32 mouse cellular contexts compared by ENCODE assay signal in the genomic region with DNA sequence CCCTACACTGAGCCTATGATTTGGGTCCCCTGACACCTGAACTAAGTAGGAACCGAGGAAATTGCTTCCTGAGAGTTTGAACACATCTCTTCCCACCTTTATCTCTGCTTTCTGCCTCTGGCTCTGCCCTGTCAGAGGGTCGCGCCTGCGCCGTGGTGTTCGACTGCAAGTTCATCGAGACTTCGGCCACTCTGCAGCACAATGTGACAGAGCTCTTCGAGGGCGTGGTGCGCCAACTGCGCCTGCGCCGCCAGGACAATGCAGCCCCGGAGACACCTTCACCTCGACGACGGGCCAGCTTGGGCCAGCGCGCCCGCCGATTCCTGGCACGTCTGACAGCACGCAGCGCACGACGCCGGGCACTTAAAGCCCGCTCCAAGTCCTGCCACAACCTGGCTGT. TPM values are rescaled to one million over a fixed set of nuclear protein-coding genes. Genes with fewer than 3 reads are reported as not detected.
DNase-seq lines count a peak whose midpoint lies in the region; ATAC-seq and TF ChIP-seq lines count a peak whose summit lies in the region.
"Had no signal": no experiment of that assay in that cellular context is flagged by ENCODE, and none has a peak within 500 bp of the region (broad histone marks: within the 10 kb centered on the region; RNA-seq: fewer than 3 reads in every experiment).

No protein-coding gene starts in this region.

- TF ChIP-seq CTCF in stomach, postnatal 0 days (IDR thresholded peaks at IDR 0.05; ENCODE audit: low read depth), result no peak

- peaks cover 4% of the 10 kb centered on the region; the same call in 1 of the 2 replicates for H3K36me3 ChIP-seq in heart, embryonic 13.5 days
- H3K36me3 ChIP-seq in heart, embryonic 11.5 days (ENCODE audit: control insufficient read depth, insufficient read depth, low read length), result no peaks in the 10 kb centered on the region
- peaks cover 21% of the 10 kb centered on the region for H3K36me3 ChIP-seq in kidney, embryonic 16.5 days (ENCODE audit: insufficient read depth, low read length)
- H3K36me3 ChIP-seq in ES-E14 (ENCODE audit: control insufficient read depth, insufficient read depth, low read length, poor library complexity, severe bottlenecking), result no peaks in the 10 kb centered on the region
- no peaks in the 10 kb centered on the region for H3K36me3 ChIP-seq in stomach, postnatal 0 days (ENCODE audit: control insufficient read depth, insufficient read depth, low read length)
- H3K36me3 ChIP-seq: embryonic facial prominence, embryonic 10.5 days; forebrain, embryonic 15.5 days; hindbrain, embryonic 13.5 days; liver, embryonic 13.5 days; midbrain, embryonic 12.5 days had no signal

- peak overlapping the region; percentile 12; the same call in 1 of the 2 replicates for H3K4me2 ChIP-seq in heart, embryonic 13.5 days
- H3K4me2 ChIP-seq in heart, embryonic 11.5 days, result no peak overlapping the region
- no peak overlapping the region for H3K4me2 ChIP-seq in kidney, embryonic 16.5 days (replicated peaks; ENCODE audit: low read depth, low read length)
- no peak overlapping the region for H3K4me2 ChIP-seq in stomach, postnatal 0 days (replicated peaks; ENCODE audit: low read depth)
- H3K4me2 ChIP-seq: forebrain, embryonic 15.5 days; liver, embryonic 13.5 days; midbrain, embryonic 12.5 days had no signal

- H3K4me1 ChIP-seq in heart, embryonic 13.5 days, result peaks cover 65% of the 10 kb centered on the region
- peaks cover 22% of the 10 kb centered on the region for H3K4me1 ChIP-seq in heart, embryonic 11.5 days (ENCODE audit: control insufficient read depth, insufficient read depth, low read length)
- H3K4me1 ChIP-seq in kidney, embryonic 16.5 days (ENCODE audit: insufficient read depth, low read length), result peaks cover 85% of the 10 kb centered on the region
- H3K4me1 ChIP-seq in ES-E14 (ENCODE audit: control insufficient read depth in 2 of 2, insufficient read depth in 2 of 2, low read length in 2 of 2, poor library complexity in 1 of 2), result no peaks in the 10 kb centered on the region; a peak in 1 of 4 replicates
- H3K4me1 ChIP-seq in stomach, postnatal 0 days (replicated peaks; ENCODE audit: control insufficient read depth, insufficient read depth), result peaks cover 2% of the 10 kb centered on the region; the same call in 1 of the 2 replicates
- H3K4me1 ChIP-seq: forebrain, embryonic 15.5 days; liver, embryonic 13.5 days had no signal

- no peak overlapping the region for H3K9ac ChIP-seq in heart, embryonic 13.5 days
- H3K9ac ChIP-seq in heart, embryonic 11.5 days (ENCODE audit: low read depth, low read length), result no peak overlapping the region
- H3K9ac ChIP-seq in kidney, embryonic 16.5 days (replicated peaks; ENCODE audit: low read length), result no peak overlapping the region
- no peak overlapping the region for H3K9ac ChIP-seq in ES-E14 (ENCODE audit: insufficient read depth, low read depth, low read length, poor library complexity, severe bottlenecking)
- no peak overlapping the region for H3K9ac ChIP-seq in stomach, postnatal 0 days (ENCODE audit: low read length)
- H3K9ac ChIP-seq: forebrain, embryonic 15.5 days; hindbrain, embryonic 13.5 days; liver, embryonic 13.5 days; midbrain, embryonic 12.5 days had no signal

- no peak for ATAC-seq in heart, embryonic 13.5 days (ENCODE audit: extremely low read depth, insufficient number of reproducible peaks, low FRiP score, low TSS enrichment)
- no peak for ATAC-seq in heart, embryonic 11.5 days (replicated peaks; ENCODE audit: insufficient number of reproducible peaks, low FRiP score, low TSS enrichment)
- no peak for ATAC-seq in kidney, embryonic 16.5 days (ENCODE audit: low FRiP score, low TSS enrichment)
- ATAC-seq in stomach, postnatal 0 days (ENCODE audit: low FRiP score, low TSS enrichment), result no peak
- ATAC-seq: forebrain, embryonic 15.5 days; inflammation-experienced regulatory T-cells, adult 6 months had no signal

- H3K4me3 ChIP-seq in heart, embryonic 13.5 days, result no peak overlapping the region
- H3K4me3 ChIP-seq in heart, embryonic 11.5 days (ENCODE audit: low read depth, low read length), result no peak overlapping the region
- H3K4me3 ChIP-seq in kidney, embryonic 16.5 days (ENCODE audit: low read length), result no peak overlapping the region
- H3K4me3 ChIP-seq in ES-E14 (ENCODE audit: insufficient read depth in 1 of 2, low read depth in 1 of 2, low read length in 2 of 2, poor library complexity in 1 of 2, severe bottlenecking in 1 of 2), result peak overlapping the region; percentile 23 to 46; a peak in 2 of 4 replicates
- H3K4me3 ChIP-seq in stomach, postnatal 0 days (ENCODE audit: low read depth, low read length), result no peak overlapping the region
- H3K4me3 ChIP-seq: embryonic facial prominence, embryonic 10.5 days; forebrain, embryonic 15.5 days; hindbrain, embryonic 13.5 days; liver, embryonic 13.5 days; midbrain, embryonic 12.5 days had no signal

- H3K27ac ChIP-seq in heart, embryonic 13.5 days (replicated peaks), result peak overlapping the region; percentile 52
- no peak overlapping the region for H3K27ac ChIP-seq in heart, embryonic 11.5 days (ENCODE audit: low read depth, low read length)
- peak overlapping the region; percentile 99 for H3K27ac ChIP-seq in kidney, embryonic 16.5 days (ENCODE audit: low read length)
- no peak overlapping the region for H3K27ac ChIP-seq in ES-E14 (ENCODE audit: insufficient read depth, low read depth, low read length, poor library complexity, severe bottlenecking)
- H3K27ac ChIP-seq in stomach, postnatal 0 days (replicated peaks), result peak overlapping the region; percentile 18; the same call in 1 of the 2 replicates
- H3K27ac ChIP-seq: embryonic facial prominence, embryonic 10.5 days; forebrain, embryonic 15.5 days; hindbrain, embryonic 13.5 days; liver, embryonic 13.5 days; midbrain, embryonic 12.5 days had no signal

- no peaks in the 10 kb centered on the region for H3K9me3 ChIP-seq in heart, embryonic 13.5 days
- H3K9me3 ChIP-seq in heart, embryonic 11.5 days (replicated peaks; ENCODE audit: control insufficient read depth, low read length), result no peaks in the 10 kb centered on the region
- no peaks in the 10 kb centered on the region for H3K9me3 ChIP-seq in kidney, embryonic 16.5 days (ENCODE audit: low read length)
- no peaks in the 10 kb centered on the region for H3K9me3 ChIP-seq in ES-E14 (ENCODE audit: control insufficient read depth, insufficient read depth, low read depth, low read length)
- H3K9me3 ChIP-seq in stomach, postnatal 0 days (ENCODE audit: control insufficient read depth, low read length), result no peaks in the 10 kb centered on the region
- H3K9me3 ChIP-seq: embryonic facial prominence, embryonic 10.5 days; forebrain, embryonic 15.5 days; hindbrain, embryonic 13.5 days; liver, embryonic 13.5 days; midbrain, embryonic 12.5 days had no signal

- peaks cover 8% of the 10 kb centered on the region for H3K27me3 ChIP-seq in heart, embryonic 13.5 days (replicated peaks)
- 0 out of 2 replicates have a peak, but pooled peaks cover 2% of the 10 kb centered on the region for H3K27me3 ChIP-seq in heart, embryonic 11.5 days (ENCODE audit: control insufficient read depth, insufficient read depth, low read length)
- H3K27me3 ChIP-seq in kidney, embryonic 16.5 days (ENCODE audit: insufficient read depth, low read length), result no peaks in the 10 kb centered on the region
- no peaks in the 10 kb centered on the region for H3K27me3 ChIP-seq in stomach, postnatal 0 days (ENCODE audit: control insufficient read depth, insufficient read depth, low read length)
- H3K27me3 ChIP-seq: CH12.LX; forebrain, embryonic 15.5 days had no signal

- TF ChIP-seq EP300 in stomach, postnatal 0 days (optimal IDR thresholded peaks at IDR 0.05), result no peak

- 51% methylated on average over 29 of the region's 29 CpGs for whole genome bisulfite sequencing in heart, embryonic 13.5 days
- 55% methylated on average over 29 of the region's 29 CpGs for WGBS in heart, embryonic 11.5 days (ENCODE audit: insufficient replicate concordance)
- 85% methylated on average over 29 of the region's 29 CpGs for WGBS in kidney, embryonic 16.5 days
- WGBS in stomach, postnatal 0 days, result 72% methylated on average over 29 of the region's 29 CpGs

- DNase-seq in kidney, postnatal 36 days, result no peak
- DNase-seq in ES-E14 (ENCODE audit: low read depth, low spot score), result no peak
- DNase-seq in stomach, postnatal 0 days (ENCODE audit: low spot score), result no peak
- no peak for DNase-seq in right cerebral cortex, postnatal 14 days
- DNase-seq: adrenal gland, postnatal 36 days; B cell, adult 2 months; cerebellum, adult 9-10 months; gastrocnemius, postnatal 14 days; heart, adult 11 months; heart, postnatal 36 days; kidney, postnatal 4 days; layer of hippocampus, adult 9-11 months; liver, embryonic 13.5 days; lung, embryonic 14.5 days; thymus, adult 2 months; thymus, postnatal 4 days had no signal

- in situ Hi-C loops in ES-E14 (cut with MboI; ENCODE audit: low sequenced_read_pairs in 2 of 2, unreplicated experiment in 2 of 2), result no loop called here

RNA-seq across cellular contexts. Expression of a gene that starts 7.6 kb away (rescaled TPM):
- 10.5 and 12.6 TPM in 2 replicates for polyA plus RNA-seq in heart, embryonic 13.5 days (2015; fragmentation: Nextera tagmentation; extraction: Ambion mirVana)
- 5.8 and 6.1 TPM in 2 replicates for polyA plus RNA-seq in heart, embryonic 11.5 days (2014; fragmentation: Nextera tagmentation; extraction: Ambion mirVana)
- 59.1 and 62.6 TPM in 2 replicates for polyA plus RNA-seq in kidney, embryonic 16.5 days (2015; fragmentation: Nextera tagmentation; extraction: Ambion mirVana)
- total RNA-seq in ES-E14 (2012; rRNA removed), result 0.16 and 0.18 TPM in 2 replicates
- 17.2 and 19.7 TPM in 2 replicates for polyA plus RNA-seq in stomach, postnatal 0 days (2015; fragmentation: Nextera tagmentation; extraction: Ambion mirVana)
- polyA plus RNA-seq: inflammation-experienced regulatory T-cells, adult 6 months; midbrain, embryonic 12.5 days had no signal

RNA-seq across cellular contexts. Expression of a gene that starts 11.5 kb away (rescaled TPM):
- polyA plus RNA-seq in heart, embryonic 13.5 days (2015; fragmentation: Nextera tagmentation; extraction: Ambion mirVana), result 0.68 and 1.1 TPM in 2 replicates
- 1.2 and 1.4 TPM in 2 replicates for polyA plus RNA-seq in heart, embryonic 11.5 days (2014; fragmentation: Nextera tagmentation; extraction: Ambion mirVana)
- 24.4 and 31.8 TPM in 2 replicates for polyA plus RNA-seq in kidney, embryonic 16.5 days (2015; fragmentation: Nextera tagmentation; extraction: Ambion mirVana)
- total RNA-seq in ES-E14 (2012; rRNA removed), result 3.9 and 5.7 TPM in 2 replicates
- 0.73 and 1.7 TPM in 2 replicates for polyA plus RNA-seq in stomach, postnatal 0 days (2015; fragmentation: Nextera tagmentation; extraction: Ambion mirVana)
- total RNA-seq: CH12.LX; common myeloid progenitor, adult 5-6 weeks; heart, postnatal 36 days; left cerebral cortex, adult 18-20 months; left cerebral cortex, postnatal 36 days; megakaryocyte, adult 5-6 weeks had no signal
- polyA plus RNA-seq: embryonic facial prominence, embryonic 10.5 days; forebrain, embryonic 15.5 days; hindbrain, embryonic 13.5 days; liver, embryonic 13.5 days; midbrain, embryonic 12.5 days; neural tube, embryonic 11.5 days had no signal

RNA-seq across cellular contexts. Expression of a gene that starts 30.2 kb away (rescaled TPM):
- polyA plus RNA-seq in heart, embryonic 13.5 days (2015; fragmentation: Nextera tagmentation; extraction: Ambion mirVana), result not detected in 2 replicates
- polyA plus RNA-seq in heart, embryonic 11.5 days (2014; fragmentation: Nextera tagmentation; extraction: Ambion mirVana), result not detected in 2 replicates
- polyA plus RNA-seq in kidney, embryonic 16.5 days (2015; fragmentation: Nextera tagmentation; extraction: Ambion mirVana), result 0.51 and 0.86 TPM in 2 replicates
- total RNA-seq in ES-E14 (2012; rRNA removed), result 0.63 TPM in 1 of 2 replicates, not detected in the other
- polyA plus RNA-seq in stomach, postnatal 0 days (2015; fragmentation: Nextera tagmentation; extraction: Ambion mirVana), result 0.23 TPM in 1 of 2 replicates, not detected in the other
- total RNA-seq: adrenal gland, adult 18-20 months; CH12.LX; common myeloid progenitor, adult 5-6 weeks; gastrocnemius, postnatal 14 days; heart, postnatal 36 days; left cerebral cortex, adult 18-20 months; left cerebral cortex, postnatal 36 days; megakaryocyte, adult 5-6 weeks had no signal
- polyA plus RNA-seq: embryonic facial prominence, embryonic 10.5 days; forebrain, embryonic 15.5 days; hindbrain, embryonic 13.5 days; inflammation-experienced regulatory T-cells, adult 6 months; limb, embryonic 14.5 days; liver, embryonic 13.5 days; lung, embryonic 14.5 days; midbrain, embryonic 12.5 days; neural tube, embryonic 11.5 days; thymus, adult 2 months had no signal

RNA-seq across cellular contexts. Expression of a gene that starts 35.0 kb away (rescaled TPM):
- 81.9 and 84.7 TPM in 2 replicates for polyA plus RNA-seq in heart, embryonic 13.5 days (2015; fragmentation: Nextera tagmentation; extraction: Ambion mirVana)
- polyA plus RNA-seq in heart, embryonic 11.5 days (2014; fragmentation: Nextera tagmentation; extraction: Ambion mirVana), result 92.3 and 92.8 TPM in 2 replicates
- 158 and 159 TPM in 2 replicates for polyA plus RNA-seq in kidney, embryonic 16.5 days (2015; fragmentation: Nextera tagmentation; extraction: Ambion mirVana)
- total RNA-seq in ES-E14 (2012; rRNA removed), result 55.0 and 91.6 TPM in 2 replicates
- 110 and 121 TPM in 2 replicates for polyA plus RNA-seq in stomach, postnatal 0 days (2015; fragmentation: Nextera tagmentation; extraction: Ambion mirVana)

RNA-seq across cellular contexts. Expression of a gene that starts 35.1 kb away (rescaled TPM):
- polyA plus RNA-seq in heart, embryonic 13.5 days (2015; fragmentation: Nextera tagmentation; extraction: Ambion mirVana), result not detected in 2 replicates
- polyA plus RNA-seq in heart, embryonic 11.5 days (2014; fragmentation: Nextera tagmentation; extraction: Ambion mirVana), result not detected in 2 replicates
- not detected in 2 replicates for polyA plus RNA-seq in kidney, embryonic 16.5 days (2015; fragmentation: Nextera tagmentation; extraction: Ambion mirVana)
- total RNA-seq in ES-E14 (2012; rRNA removed), result not detected in 2 replicates
- polyA plus RNA-seq in stomach, postnatal 0 days (2015; fragmentation: Nextera tagmentation; extraction: Ambion mirVana), result not detected in 2 replicates
- total RNA-seq: adrenal gland, adult 18-20 months; adrenal gland, postnatal 36 days; CH12.LX; common myeloid progenitor, adult 5-6 weeks; gastrocnemius, postnatal 14 days; heart, postnatal 36 days; left cerebral cortex, adult 18-20 months; left cerebral cortex, postnatal 36 days; megakaryocyte, adult 5-6 weeks had no signal
- polyA plus RNA-seq: embryonic facial prominence, embryonic 10.5 days; forebrain, embryonic 15.5 days; hindbrain, embryonic 13.5 days; inflammation-experienced regulatory T-cells, adult 6 months; limb, embryonic 14.5 days; liver, embryonic 13.5 days; lung, embryonic 14.5 days; midbrain, embryonic 12.5 days; neural tube, embryonic 11.5 days; thymus, adult 2 months had no signal

Comparison
In these comparisons a context has a peak if more than half of its experiments do, and no peak if none do; other contexts are left out.
1. H3K27ac ChIP-seq: peak in heart, embryonic 13.5 days (single experiment), kidney, embryonic 16.5 days (single experiment) and stomach, postnatal 0 days (single experiment); none in heart, embryonic 11.5 days (single experiment) and ES-E14 (single experiment).
2. H3K4me3 ChIP-seq: peak in ES-E14 (2 of 2); none in heart, embryonic 13.5 days (single experiment), heart, embryonic 11.5 days (single experiment), kidney, embryonic 16.5 days (single experiment) and stomach, postnatal 0 days (single experiment).